Mouse (Mus musculus): ENCODE measurements around the gene Tas1r1.

The Tas1r1 gene

GRCm38 (mm10) chr4:152038225-152038984 lies at the start of gene Tas1r1:
Tas1r1 (minus strand) TSS chr4:152038568.
- CTCF ChIA-PET: interaction anchor here (1.1 kb wide), 1 partner anchor 9 kb away, joined by 4 read pairs; no protein-coding TSS in a partner anchor

GRCm38 (mm10) chr4:152088133-152088532 lies 49.8 kb upstream of the Tas1r1 start:
- CTCF ChIA-PET: no interaction called here

- CTCF ChIA-PET: no interaction called here
Observed at GRCm38 (mm10) chr4:152087211-152088081, 49.1 kb upstream of the Tas1r1 start.

- CTCF ChIA-PET: no interaction called here
Observed at GRCm38 (mm10) chr4:152086505-152087210, 48.3 kb upstream of the Tas1r1 start.

- CTCF ChIA-PET: no interaction called here
Observed at GRCm38 (mm10) chr4:152084616-152085015, 46.2 kb upstream of the Tas1r1 start.

GRCm38 (mm10) chr4:152083611-152084220 lies 45.3 kb upstream of the Tas1r1 start:
- CTCF ChIA-PET: interaction anchor here (0.5 to 0.6 kb wide), 2 partner anchors 112 to 1862 kb away, joined by 3 read pairs; no protein-coding TSS in a partner anchor

GRCm38 (mm10) chr4:152079931-152080330 lies 41.6 kb upstream of the Tas1r1 start:
- CTCF ChIA-PET: no interaction called here

- CTCF ChIA-PET: no interaction called here
Observed at GRCm38 (mm10) chr4:152079261-152079660, 40.9 kb upstream of the Tas1r1 start.

- CTCF ChIA-PET: no interaction called here
Observed at GRCm38 (mm10) chr4:152078105-152078530, 39.8 kb upstream of the Tas1r1 start.

- CTCF ChIA-PET: no interaction called here
Observed at GRCm38 (mm10) chr4:152077191-152077590, 38.8 kb upstream of the Tas1r1 start.

GRCm38 (mm10) chr4:152074548-152074947 lies 36.2 kb upstream of the Tas1r1 start:
- CTCF ChIA-PET: no interaction called here

- CTCF ChIA-PET: no interaction called here
Observed at GRCm38 (mm10) chr4:152073715-152074114, 35.3 kb upstream of the Tas1r1 start.

- CTCF ChIA-PET: no interaction called here
Observed at GRCm38 (mm10) chr4:152072655-152073054, 34.3 kb upstream of the Tas1r1 start.

GRCm38 (mm10) chr4:152072121-152072601 lies 33.8 kb upstream of the Tas1r1 start, which contains the start of gene Plekhg5:
Plekhg5 (plus strand) TSS chr4:152072498.
- CTCF ChIA-PET: no interaction called here

GRCm38 (mm10) chr4:152070494-152071396 lies 32.4 kb upstream of the Tas1r1 start:
- CTCF ChIA-PET: no interaction called here

- CTCF ChIA-PET: no interaction called here
Observed at GRCm38 (mm10) chr4:152069245-152069644, 30.9 kb upstream of the Tas1r1 start.

- CTCF ChIA-PET: no interaction called here
Observed at GRCm38 (mm10) chr4:152068166-152068724, 29.9 kb upstream of the Tas1r1 start.

- CTCF ChIA-PET: no interaction called here
Observed at GRCm38 (mm10) chr4:152067280-152067679, 28.9 kb upstream of the Tas1r1 start.

GRCm38 (mm10) chr4:152062390-152063110 lies 24.2 kb upstream of the Tas1r1 start:
- CTCF ChIA-PET: no interaction called here

Data from spleen, embryonic (tissue).